Mouse (Mus musculus) CH12.LX (cell line): ENCODE data around the gene Lin28a.

Experiments used
- CTCF ChIP-seq, 2 experiments: IDR thresholded peaks in 1 of 2; conservative IDR thresholded peaks in 1 of 2; 2 replicates each; pipeline ENCODE4 v1.5.1; 2011 to 2012; ENCODE audit warnings: low read depth in 2 of 2, low read length in 2 of 2, improper control_type of control experiment in 1 of 2, inconsistent platforms in 1 of 2, mild to moderate bottlenecking in 1 of 2, moderate library complexity in 1 of 2
- E2F4 ChIP-seq: IDR thresholded peaks from 2 replicates; pipeline ENCODE4 v1.6.1; 2011; ENCODE audit warnings: low read depth, low read length, improper control_type of control experiment; ENCODE audit not compliant: insufficient replicate concordance
- GABPA ChIP-seq: IDR thresholded peaks from 2 replicates; pipeline ENCODE4 v1.6.1; 2012; ENCODE audit warnings: low read depth, low read length, improper control_type of control experiment, inconsistent platforms; ENCODE audit not compliant: insufficient replicate concordance
- MYC ChIP-seq: IDR thresholded peaks from 2 replicates; pipeline ENCODE4 v1.6.1; 2011; ENCODE audit warnings: low read depth, mild to moderate bottlenecking, improper control_type of control experiment, low read length
- PAX5 ChIP-seq: IDR thresholded peaks from 2 replicates; pipeline ENCODE4 v1.6.1; 2012; ENCODE audit warnings: low read length, inconsistent platforms, mixed read lengths
- TCF12 ChIP-seq: IDR thresholded peaks from 2 replicates; pipeline ENCODE4 v1.6.1; 2014; ENCODE audit warnings: low read depth, mild to moderate bottlenecking, inconsistent platforms, low read length, improper control_type of control experiment
- ZKSCAN1 ChIP-seq: IDR thresholded peaks from 2 replicates; pipeline ENCODE4 v1.6.1; 2012; ENCODE audit warnings: low read depth, inconsistent platforms, low read length, improper control_type of control experiment, borderline replicate concordance
- ZMIZ1 ChIP-seq: IDR thresholded peaks from 2 replicates; pipeline ENCODE4 v1.6.1; 2012; ENCODE audit warnings: low read depth, mild to moderate bottlenecking, inconsistent platforms, low read length, improper control_type of control experiment

- TF ChIP-seq CTCF (conservative IDR thresholded peaks at IDR 0.05 in 1 of 2, IDR thresholded peaks at IDR 0.05 in 1 of 2; ENCODE audit: low read depth in 2 of 2, low read length in 2 of 2), result no peak
- TF ChIP-seq ZKSCAN1, result no peak
- TF ChIP-seq GABPA, result no peak
- no peak for TF ChIP-seq E2F4
- TF ChIP-seq MYC, result no peak
- no peak for TF ChIP-seq TCF12
- no peak for TF ChIP-seq ZMIZ1
- no peak for TF ChIP-seq PAX5
Observed at GRCm38 (mm10) chr4:134061944-134062446, 43.4 kb upstream of the Lin28a start.
